Mouse (Mus musculus): ENCODE measurements around the gene Galnt2. TPM values are rescaled to one million over a fixed set of nuclear protein-coding genes. Genes with fewer than 3 reads are reported as not detected.

Galnt2 gene
- total RNA-seq, 2 experiments from 2014 or later = 53.0 to 58.8 TPM

GRCm38 (mm10) chr8:124275377-124276071, 44.3 kb downstream of the Galnt2 start:
- H3K27ac ChIP-seq = peak overlapping the region; percentile 4; the same call in 1 of the 2 replicates
- no peak for TF ChIP-seq CTCF (IDR thresholded peaks at IDR 0.05)

GRCm38 (mm10) chr8:124277951-124278910, 47.0 kb downstream of the Galnt2 start:
- intact Hi-C loops (cut with DNase I) = no loop called here
- DNase-seq (ENCODE audit: extremely low spot score in 1 of 2, low spot score in 2 of 2) = no peak
- TF ChIP-seq CTCF (IDR thresholded peaks at IDR 0.05) = no peak
- Histone ChIP-seq H3K27ac (peak overlapping the region; percentile 67), H3K4me3 (no peak overlapping the region)

More at GRCm38 (mm10) chr8:124275377-124276071, 44.3 kb downstream of the Galnt2 start:
- DNase-seq (ENCODE audit: extremely low spot score in 1 of 2, low spot score in 2 of 2) = no peak
- intact Hi-C loops (cut with DNase I) = no loop called here
- no peak overlapping the region for H3K4me3 ChIP-seq

DNA sequence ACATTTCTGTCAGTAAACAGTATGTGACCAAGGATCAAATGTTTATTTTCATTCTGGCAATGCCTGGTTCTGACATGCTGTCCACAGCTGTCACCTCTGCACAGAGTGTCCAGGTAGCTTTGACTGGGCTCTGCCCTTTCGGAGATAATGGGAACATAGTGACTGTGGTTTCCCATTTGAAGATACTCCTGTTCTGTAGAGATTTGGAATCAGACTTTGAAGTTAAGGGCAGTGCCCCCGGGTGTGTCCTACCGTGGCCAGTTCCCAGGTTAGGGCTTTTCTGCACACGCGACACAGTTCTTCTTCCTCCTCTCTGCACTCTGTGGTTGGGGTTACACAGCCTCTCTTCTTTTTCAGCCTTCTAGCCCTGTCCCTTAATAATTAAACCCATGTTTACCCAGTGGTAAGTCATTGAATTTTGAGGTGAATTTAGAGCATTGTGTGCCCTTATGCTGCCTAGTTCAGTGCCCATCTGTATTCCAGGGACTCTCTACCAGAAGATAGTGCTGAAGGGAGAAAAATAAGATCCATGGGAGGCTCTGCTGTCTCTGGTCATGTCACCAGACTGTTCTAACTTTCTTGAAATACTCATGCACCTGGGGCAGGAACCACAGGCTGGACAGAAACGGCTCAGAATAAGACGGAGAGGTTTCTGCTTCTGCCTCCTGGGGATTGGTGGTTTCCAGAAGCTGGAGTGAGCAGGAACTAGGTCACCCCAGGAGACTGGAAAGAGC, 47.9 kb downstream of the Galnt2 start:
- intact Hi-C loops (cut with DNase I) = no loop called here

DNA sequence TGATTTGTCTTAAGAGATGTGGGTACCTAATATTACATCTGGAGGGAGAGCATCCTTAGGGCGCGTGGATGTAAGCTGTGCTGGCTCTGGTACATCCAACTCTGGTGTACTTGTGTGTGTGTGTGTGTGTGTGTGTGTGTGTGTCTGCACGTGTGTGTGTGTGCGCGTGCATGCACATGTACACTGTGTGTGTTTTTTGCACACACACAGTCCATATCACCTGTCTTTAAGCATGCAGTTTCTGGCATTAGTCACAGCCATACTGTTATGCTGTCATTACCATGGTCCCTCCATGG, 48.4 kb downstream of the Galnt2 start:
- no peak for TF ChIP-seq CTCF (IDR thresholded peaks at IDR 0.05)
- intact Hi-C loops (cut with DNase I) = no loop called here
- Histone ChIP-seq H3K4me3 (no peak overlapping the region), H3K27ac (no peak overlapping the region)
- DNase-seq (ENCODE audit: extremely low spot score in 1 of 2, low spot score in 2 of 2) = no peak

More for the DNA sequence above, 47.9 kb downstream of the Galnt2 start:
- H3K27ac ChIP-seq = peak overlapping the region; percentile 32
- H3K4me3 ChIP-seq = no peak overlapping the region
- DNase-seq (ENCODE audit: extremely low spot score in 1 of 2, low spot score in 2 of 2) = no peak
- no peak for TF ChIP-seq CTCF (IDR thresholded peaks at IDR 0.05)

DNA sequence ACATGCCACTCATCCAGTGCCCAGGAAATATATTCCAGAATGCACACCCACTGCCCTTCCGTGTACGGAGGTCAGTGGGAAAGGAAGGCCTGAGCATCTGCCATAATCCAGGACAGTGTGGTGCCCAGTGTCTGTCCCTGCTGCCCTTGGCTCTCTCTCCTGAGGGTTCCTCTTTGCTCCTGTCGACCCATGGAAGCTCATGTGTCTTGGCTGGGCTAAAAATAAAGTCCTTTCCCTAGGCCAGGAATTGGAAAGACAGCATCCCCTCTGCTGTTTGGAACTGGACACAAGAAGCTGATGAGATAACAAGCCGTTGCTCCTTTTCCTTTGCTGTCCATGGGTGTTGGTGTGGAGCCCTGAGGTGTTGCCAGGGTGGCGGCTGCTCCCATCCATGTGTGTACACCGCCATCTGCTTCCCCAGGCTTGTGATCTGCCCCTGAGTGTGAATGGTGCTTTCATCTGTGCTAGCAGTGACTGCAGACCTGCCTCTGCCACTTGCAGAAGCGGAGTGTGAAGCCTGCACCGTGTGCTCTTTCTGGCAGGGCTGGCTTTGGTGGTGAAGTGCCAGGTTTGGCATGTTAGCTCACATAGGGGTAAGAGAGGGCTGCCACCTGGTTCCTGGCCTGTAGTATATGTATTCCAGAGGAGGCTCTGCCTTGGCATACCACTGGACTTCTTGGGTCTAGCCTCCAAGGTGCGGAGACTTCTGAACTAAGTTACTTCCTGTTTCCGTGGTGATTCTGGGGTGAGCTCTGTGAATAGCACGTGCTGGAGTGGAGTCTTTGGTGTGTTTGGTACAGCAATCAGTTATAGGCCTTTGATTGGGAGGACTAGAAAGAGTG, 50.7 kb downstream of the Galnt2 start:
- no peak overlapping the region for H3K4me3 ChIP-seq
- DNase-seq (ENCODE audit: extremely low spot score in 1 of 2, low spot score in 2 of 2) = no peak
- TF ChIP-seq CTCF (IDR thresholded peaks at IDR 0.05) = no peak
- intact Hi-C loops (cut with DNase I) = no loop called here
- H3K27ac ChIP-seq = no peak overlapping the region

DNA sequence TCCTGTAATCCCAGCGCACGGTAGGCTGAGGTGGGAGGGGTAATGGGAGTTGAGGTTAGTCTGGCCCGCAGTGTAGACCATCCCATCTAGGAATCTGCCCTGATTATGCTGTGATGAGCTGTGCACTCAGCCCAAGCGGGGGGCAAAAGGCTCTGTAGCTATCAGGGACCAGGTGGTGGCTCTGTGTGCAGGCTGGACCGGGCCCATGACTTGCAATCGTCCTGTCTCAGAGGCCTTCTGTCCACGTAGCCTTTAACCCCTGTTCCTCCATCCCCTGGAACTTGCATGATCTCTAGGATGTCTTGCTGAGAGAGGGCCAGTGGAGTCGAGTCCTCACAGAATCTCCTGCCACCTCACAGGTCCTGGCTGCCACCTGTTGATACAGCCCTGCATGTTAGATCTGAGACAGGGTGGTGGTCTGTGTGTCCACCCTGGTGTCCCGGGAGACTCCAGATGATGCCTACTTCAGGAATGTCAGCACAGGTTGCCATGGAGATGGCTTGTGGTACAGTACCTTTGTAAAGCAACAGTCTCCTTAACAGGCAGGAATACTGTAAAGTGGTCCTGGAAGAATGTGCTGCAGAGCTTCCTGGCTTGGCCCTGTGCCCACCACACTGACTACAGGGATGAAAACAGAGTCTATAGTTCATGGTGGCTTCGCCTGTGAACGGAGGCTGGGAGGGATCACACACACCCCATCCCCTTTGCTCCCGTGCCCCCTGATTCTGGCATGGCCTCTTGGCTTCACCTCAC, 51.9 kb downstream of the Galnt2 start:
- intact Hi-C loops (cut with DNase I) = no loop called here
- DNase-seq (ENCODE audit: extremely low spot score in 1 of 2, low spot score in 2 of 2) = no peak
- no peak overlapping the region for H3K27ac ChIP-seq
- TF ChIP-seq CTCF (IDR thresholded peaks at IDR 0.05) = no peak
- no peak overlapping the region for H3K4me3 ChIP-seq

DNA sequence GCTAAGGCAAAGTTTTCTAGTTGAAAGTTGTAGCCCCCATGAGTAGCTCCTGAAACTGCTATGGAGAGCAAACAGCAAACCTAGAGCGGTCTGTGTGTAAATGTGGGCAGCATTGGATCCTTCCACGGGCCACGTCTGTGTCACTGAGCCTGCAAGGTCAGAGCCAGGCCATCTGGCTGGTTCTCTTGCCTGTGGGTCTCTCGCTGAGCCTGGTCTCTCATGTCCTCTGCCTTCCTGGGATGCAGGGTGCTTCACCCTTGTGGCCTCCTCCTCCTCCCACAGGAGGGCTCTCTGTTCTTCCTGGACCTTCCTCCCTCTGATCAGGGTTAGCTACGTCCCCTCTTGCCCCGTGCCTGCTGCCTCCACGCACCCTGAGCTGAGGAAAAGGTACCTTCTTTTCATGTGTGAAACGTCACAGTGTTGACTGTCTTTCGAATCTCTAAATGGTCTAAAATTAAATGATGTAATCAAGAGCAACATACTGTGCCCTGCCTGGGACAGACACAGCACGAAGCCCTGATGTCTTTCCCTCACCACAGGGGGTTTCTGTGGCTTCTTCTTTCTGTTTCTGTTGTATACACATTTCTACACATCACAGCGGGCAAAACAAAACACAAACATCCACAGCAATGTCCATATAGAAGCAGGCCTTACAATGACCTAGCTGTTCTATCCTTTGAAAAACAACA, 52.6 kb downstream of the Galnt2 start:
- intact Hi-C loops (cut with DNase I) = no loop called here
- H3K4me3 ChIP-seq = no peak overlapping the region
- no peak overlapping the region for H3K27ac ChIP-seq
- no peak for DNase-seq (ENCODE audit: extremely low spot score in 1 of 2, low spot score in 2 of 2)
- no peak for TF ChIP-seq CTCF (IDR thresholded peaks at IDR 0.05)

DNA sequence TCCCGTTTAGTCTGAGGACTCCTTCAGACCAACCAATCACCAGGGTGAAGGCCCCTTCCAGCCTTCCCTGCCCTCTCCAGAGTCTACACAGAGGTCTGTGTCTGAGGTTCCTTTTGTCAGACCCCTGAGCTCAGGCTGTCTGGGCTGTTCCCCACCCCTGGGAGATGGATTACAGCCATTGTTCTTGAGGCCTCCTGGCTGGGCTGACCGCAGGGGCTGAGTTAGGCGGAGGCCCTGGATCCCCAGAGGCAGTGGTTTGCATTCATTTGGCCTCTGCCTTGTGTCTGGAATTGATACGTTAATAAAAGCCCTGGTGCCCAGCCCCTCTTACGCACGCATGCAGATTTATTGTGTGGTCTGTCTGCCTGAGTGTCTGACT, 53.1 kb downstream of the Galnt2 start:
- H3K27ac ChIP-seq = no peak overlapping the region
- intact Hi-C loops (cut with DNase I) = no loop called here

DNA sequence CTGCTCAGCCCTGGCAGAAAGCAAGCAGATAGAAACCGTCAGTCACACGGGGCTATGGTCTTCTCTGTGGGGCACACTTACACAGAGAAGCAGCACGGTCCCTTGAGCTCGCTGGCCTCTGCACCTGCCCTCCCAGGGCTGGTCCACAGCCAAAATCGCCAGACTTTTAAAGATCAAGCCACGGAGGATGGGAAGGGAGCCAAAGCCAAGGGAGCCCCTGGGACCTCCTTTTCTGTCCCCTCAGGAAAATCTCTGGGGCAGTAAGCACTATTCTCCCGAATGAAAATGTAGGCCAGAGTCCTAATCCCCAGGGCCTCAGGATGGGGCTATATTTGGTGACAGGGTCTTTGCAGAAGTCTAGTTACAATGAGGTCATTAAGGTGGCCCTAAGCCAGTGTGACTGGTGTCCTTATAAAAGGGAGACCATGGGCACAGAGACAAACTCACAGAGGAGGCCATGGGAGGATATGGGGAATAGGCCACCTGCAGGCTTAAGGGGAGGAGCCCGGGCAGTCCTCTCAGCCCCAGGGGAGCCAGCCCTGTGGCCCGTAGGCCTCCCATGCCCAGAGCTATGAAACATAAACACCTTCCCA, 53.9 kb downstream of the Galnt2 start:
- no peak overlapping the region for H3K27ac ChIP-seq
- no peak overlapping the region for H3K4me3 ChIP-seq
- no peak for DNase-seq (ENCODE audit: extremely low spot score in 1 of 2, low spot score in 2 of 2)
- TF ChIP-seq CTCF (IDR thresholded peaks at IDR 0.05) = no peak
- intact Hi-C loops (cut with DNase I) = no loop called here

More for the DNA sequence above, 53.1 kb downstream of the Galnt2 start:
- DNase-seq (ENCODE audit: extremely low spot score in 1 of 2, low spot score in 2 of 2) = no peak
- TF ChIP-seq CTCF (IDR thresholded peaks at IDR 0.05) = no peak
- no peak overlapping the region for H3K4me3 ChIP-seq
